Mouse (Mus musculus) forebrain, embryonic 14.5 days (tissue): ENCODE data around the gene Zfp1. TPM values are rescaled to one million over a fixed set of nuclear protein-coding genes. Genes with fewer than 3 reads are reported as not detected.
"Not testable (repeated sequence)": the region's sequence is repeated elsewhere in the genome, so short reads cannot be mapped to it uniquely, and the experiment has no call there.

Experiments used
- ATAC-seq: fragments of 200-750 bp; cut with Nextera tagmentation; 2 replicates; pipeline ENCODE4 v1.8.0; 2017; ENCODE audit warnings: mild to moderate bottlenecking, moderate library complexity
- DNase-seq: peaks from one replicate; pipeline ENCODE4 v3.0.0-alpha.2; 2015; ENCODE audit warnings: low spot score
- H3K27ac ChIP-seq: fragments of 300-500 bp; sonication (generic); 2 replicates; pipeline ENCODE4 v1.5.1; 2014; ENCODE audit warnings: low read depth, mild to moderate bottlenecking, control low read depth, low read length, moderate library complexity
- H3K27me3 ChIP-seq: fragments of 300-500 bp; sonication (generic); replicated peaks from 2 replicates; pipeline ENCODE4 v1.6.1; 2014; ENCODE audit warnings: low read length, control low read depth, mixed read lengths; ENCODE audit not compliant: control insufficient read depth, insufficient read depth
- H3K36me3 ChIP-seq: fragments of 300-500 bp; sonication (generic); 2 replicates; pipeline ENCODE4 v1.6.1; 2014; ENCODE audit warnings: low read length, control low read depth; ENCODE audit not compliant: control insufficient read depth, insufficient read depth
- H3K4me1 ChIP-seq: fragments of 300-500 bp; sonication (generic); 2 replicates; pipeline ENCODE4 v1.6.1; 2014; ENCODE audit warnings: antibody characterized with exemption, low read length, control low read depth; ENCODE audit not compliant: control insufficient read depth, insufficient read depth
- H3K4me2 ChIP-seq: fragments of 300-500 bp; sonication (generic); 2 replicates; pipeline ENCODE4 v1.6.1; 2014; ENCODE audit warnings: mild to moderate bottlenecking, control low read depth, low read length
- H3K4me3 ChIP-seq: fragments of 300-500 bp; sonication (generic); 2 replicates; pipeline ENCODE4 v1.5.1; 2014; ENCODE audit warnings: low read depth, low read length, control low read depth
- H3K9ac ChIP-seq: fragments of 300-500 bp; sonication (generic); 2 replicates; pipeline ENCODE4 v1.6.1; 2014; ENCODE audit warnings: mild to moderate bottlenecking, low read length, control low read depth, moderate library complexity
- H3K9me3 ChIP-seq: fragments of 300-500 bp; sonication (generic); replicated peaks from 2 replicates; pipeline ENCODE4 v1.6.1; 2016; ENCODE audit warnings: low read length, control low read depth, mixed read lengths; ENCODE audit not compliant: control insufficient read depth
- WGBS: fragments of 180-500 bp; shearing (Covaris S2); extraction: QIAGEN DNeasy Blood & Tissue Kit; methylation state at CpG from one replicate; pipeline ENCODE4 v1.1.7; 2014; 5-methylcytosine and 5-hydroxymethylcytosine counted together
- polyA plus RNA-seq: library from polyadenylated mRNA; unstranded; fragments of >200 nt; fragmentation: Nextera tagmentation; extraction: Ambion mirVana; gene quantifications from 2 replicates; pipeline ENCODE4 v1.2.1, GENCODE M21; 2014

The Zfp1 gene
- polyA plus RNA-seq, 1 experiment from 2014 or later: 26.1 TPM

GRCm38 (mm10) chr8:111630105-111630521, 13.1 kb upstream of the Zfp1 start, which contains the start of gene Ldhd:
TSS of gene Ldhd (minus strand) at chr8:111630374.
- no peaks in the 10 kb centered on the region for H3K9me3 ChIP-seq
- H3K27ac ChIP-seq: no peak within 1 kb of the TSS
- H3K4me1 ChIP-seq: no peaks in the 10 kb centered on the region
- peaks cover 14% of the 10 kb centered on the region; the same call in 1 of the 2 replicates for H3K36me3 ChIP-seq
- no peaks in the 10 kb centered on the region for H3K27me3 ChIP-seq
- H3K4me3 ChIP-seq: no peak within 1 kb of the TSS
- peak within 1 kb of the TSS; percentile 26; the same call in 1 of the 2 replicates for H3K4me2 ChIP-seq
- DNase-seq (no peak), ATAC-seq (0 out of 2 replicates have a peak, but pooled peaks have one; percentile 37)
- peak within 1 kb of the TSS; percentile 29; the same call in 1 of the 2 replicates for H3K9ac ChIP-seq
- WGBS: 27% methylated on average over 13 of the region's 13 CpGs

DNA sequence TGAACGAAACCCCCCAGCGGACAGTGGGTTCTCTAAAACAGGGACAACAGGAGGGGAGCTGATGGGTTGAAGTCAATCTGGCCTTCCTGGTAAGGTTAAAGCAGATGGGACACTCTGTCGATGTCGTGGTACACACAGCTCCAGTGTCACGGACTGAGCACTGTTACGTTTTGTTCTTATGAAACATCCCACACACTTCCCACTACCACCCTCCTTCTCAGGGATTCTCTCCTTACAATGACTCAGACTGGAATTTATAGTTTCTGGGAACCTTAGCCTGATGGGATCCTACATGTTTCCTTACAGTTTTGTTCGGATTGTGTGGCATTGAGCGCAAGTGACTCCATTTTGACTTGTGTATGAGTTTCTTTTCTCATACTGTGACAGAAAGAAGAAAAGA, 11.6 kb upstream of the Zfp1 start:
- no peak overlapping the region for H3K4me2 ChIP-seq
- 91% methylated on average over 8 of the region's 8 CpGs for WGBS
- DNase-seq (no peak), ATAC-seq (no peak)
- 0 out of 2 replicates have a peak, but pooled peaks cover 10% of the 10 kb centered on the region for H3K36me3 ChIP-seq
- no peak overlapping the region for H3K4me3 ChIP-seq
- H3K4me1 ChIP-seq: no peaks in the 10 kb centered on the region
- no peak overlapping the region for H3K27ac ChIP-seq
- no peak overlapping the region for H3K9ac ChIP-seq
- H3K27me3 ChIP-seq: no peaks in the 10 kb centered on the region
- H3K9me3 ChIP-seq: no peaks in the 10 kb centered on the region

DNA sequence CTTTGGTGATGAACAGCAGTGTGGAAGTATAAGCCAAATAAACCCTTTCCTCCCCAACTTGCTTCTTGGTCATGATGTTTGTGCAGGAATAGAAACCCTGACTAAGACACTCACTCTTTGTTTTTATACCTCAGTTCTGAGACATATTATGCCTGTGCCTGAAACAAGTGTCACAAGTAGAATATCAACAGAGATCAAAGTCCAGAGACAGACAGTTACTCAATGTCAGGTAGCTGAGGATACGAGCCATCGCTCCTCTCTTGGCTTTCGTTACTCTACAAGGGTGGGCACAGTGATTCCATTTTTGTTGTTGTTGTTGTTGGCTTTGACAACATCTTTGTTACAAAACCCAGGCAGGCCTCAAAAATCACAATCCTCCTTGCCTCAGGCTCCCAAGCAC, 10.2 kb upstream of the Zfp1 start:
- no peak overlapping the region for H3K4me2 ChIP-seq
- no peaks in the 10 kb centered on the region for H3K4me1 ChIP-seq
- WGBS: 99% methylated on average over 3 of the region's 3 CpGs
- H3K27ac ChIP-seq: no peak overlapping the region
- no peaks in the 10 kb centered on the region for H3K27me3 ChIP-seq
- no peak overlapping the region for H3K9ac ChIP-seq
- no peak for ATAC-seq
- H3K36me3 ChIP-seq: 0 out of 2 replicates have a peak, but pooled peaks cover 5% of the 10 kb centered on the region
- no peaks in the 10 kb centered on the region for H3K9me3 ChIP-seq
- no peak for DNase-seq
- H3K4me3 ChIP-seq: no peak overlapping the region

- H3K4me2 ChIP-seq: no peak overlapping the region
- 0 out of 2 replicates have a peak, but pooled peaks cover 3% of the 10 kb centered on the region for H3K4me1 ChIP-seq
- H3K27ac ChIP-seq: no peak overlapping the region
- H3K4me3 ChIP-seq: no peak overlapping the region
- H3K36me3 ChIP-seq: no peaks in the 10 kb centered on the region
- no peak overlapping the region for H3K9ac ChIP-seq
- H3K27me3 ChIP-seq: no peaks in the 10 kb centered on the region
- ATAC-seq (no peak), DNase-seq (no peak)
- no peaks in the 10 kb centered on the region for H3K9me3 ChIP-seq
Observed at GRCm38 (mm10) chr8:111638086-111638485, 5.1 kb upstream of the Zfp1 start.

GRCm38 (mm10) chr8:111641064-111641463, 2.1 kb upstream of the Zfp1 start:
- H3K4me3 ChIP-seq: no peak overlapping the region
- ATAC-seq (no peak), DNase-seq (no peak)
- H3K9ac ChIP-seq: no peak overlapping the region
- H3K9me3 ChIP-seq: no peaks in the 10 kb centered on the region
- 97% methylated on average over 2 of the region's 2 CpGs for WGBS
- no peak overlapping the region for H3K4me2 ChIP-seq
- 0 out of 2 replicates have a peak, but pooled peaks cover 3% of the 10 kb centered on the region for H3K4me1 ChIP-seq
- no peaks in the 10 kb centered on the region for H3K27me3 ChIP-seq
- H3K36me3 ChIP-seq: no peaks in the 10 kb centered on the region
- H3K27ac ChIP-seq: no peak overlapping the region

DNA sequence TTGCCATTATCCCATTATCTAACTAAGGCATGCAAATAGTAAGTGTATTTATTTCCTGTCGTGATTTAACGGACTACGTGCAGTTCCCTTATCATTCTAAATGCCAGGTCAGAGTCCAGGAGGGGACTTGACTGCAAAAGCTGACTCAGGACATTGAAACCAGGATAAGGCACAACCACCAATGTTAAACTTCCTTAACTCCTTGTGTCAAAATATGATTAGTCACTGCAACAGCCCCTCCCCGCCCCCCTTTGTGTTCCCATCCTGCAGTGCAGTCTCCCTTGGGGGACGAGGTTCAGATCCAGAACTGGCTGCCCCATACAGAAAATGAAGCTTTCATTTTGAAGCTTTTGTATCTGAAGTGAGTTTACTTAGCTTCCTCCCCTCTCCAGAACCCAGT, 705 bp upstream of the Zfp1 start:
- H3K9me3 ChIP-seq: no peaks in the 10 kb centered on the region
- H3K36me3 ChIP-seq: no peaks in the 10 kb centered on the region
- 0 out of 2 replicates have a peak, but pooled peaks cover 3% of the 10 kb centered on the region for H3K4me1 ChIP-seq
- H3K4me3 ChIP-seq: peak overlapping the region; percentile 90
- WGBS: 73% methylated on average over 5 of the region's 5 CpGs
- no peaks in the 10 kb centered on the region for H3K27me3 ChIP-seq
- no peak for ATAC-seq
- peak overlapping the region; percentile 82 for H3K9ac ChIP-seq
- DNase-seq: no peak
- peak overlapping the region; percentile 51 for H3K4me2 ChIP-seq
- H3K27ac ChIP-seq: no peak overlapping the region

- ATAC-seq: peak; percentile 27
- 9% methylated on average over 5 of the region's 5 CpGs for WGBS
- H3K9me3 ChIP-seq: no peaks in the 10 kb centered on the region
- DNase-seq: no peak
- no peak overlapping the region for H3K27ac ChIP-seq
- 0 out of 2 replicates have a peak, but pooled peaks cover 3% of the 10 kb centered on the region for H3K4me1 ChIP-seq
- peak overlapping the region; percentile 82 for H3K9ac ChIP-seq
- H3K27me3 ChIP-seq: no peaks in the 10 kb centered on the region
- H3K36me3 ChIP-seq: no peaks in the 10 kb centered on the region
- peak overlapping the region; percentile 90 for H3K4me3 ChIP-seq
- peak overlapping the region; percentile 51 for H3K4me2 ChIP-seq
Observed at GRCm38 (mm10) chr8:111642939-111643263, 300 bp upstream of the Zfp1 start.

DNA sequence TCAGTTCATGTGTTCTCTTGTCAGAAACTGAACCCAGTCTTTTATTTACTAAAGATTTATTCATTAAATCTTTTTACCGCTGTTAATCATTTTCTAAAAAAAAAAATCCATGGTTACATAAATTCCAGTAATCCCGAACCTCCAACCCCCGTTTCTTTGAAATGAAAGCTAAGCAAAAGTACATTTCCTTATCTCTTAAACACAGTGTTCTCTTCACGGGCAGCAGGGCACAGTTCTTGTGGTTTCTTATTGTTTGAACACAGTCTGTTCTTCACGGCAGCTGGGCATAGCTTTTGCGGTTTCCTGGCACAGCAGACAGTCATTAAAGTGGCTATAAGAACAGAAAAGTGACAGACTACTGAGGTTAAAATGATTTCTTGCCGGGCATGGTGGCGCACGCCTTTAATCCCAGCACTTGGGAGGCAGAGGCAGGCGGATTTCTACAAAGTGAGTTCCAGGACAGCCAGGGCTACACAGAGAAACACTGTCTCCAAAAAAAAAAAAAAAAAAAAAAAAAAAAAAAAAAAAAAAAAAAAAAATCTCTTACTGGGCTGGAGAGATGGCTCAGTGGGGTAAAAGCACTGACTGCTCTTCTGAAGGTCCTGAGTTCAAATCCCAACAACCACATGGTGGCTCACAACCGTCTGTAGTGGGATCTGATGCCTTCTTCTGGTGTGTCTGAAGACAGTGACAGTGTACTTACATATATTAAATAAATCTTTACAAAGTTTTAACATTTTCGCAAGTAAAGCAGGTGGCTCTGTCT, 1.3 kb downstream of the Zfp1 start:
- Histone ChIP-seq H3K27ac (peak overlapping the region; percentile 30; the same call in 1 of the 2 replicates), H3K9ac (peak overlapping the region; percentile 82; the same call in 1 of the 2 replicates)
- DNase-seq: peak; percentile 34

GRCm38 (mm10) chr8:111645715-111646114, 2.5 kb downstream of the Zfp1 start:
- Histone ChIP-seq H3K27me3 (no peaks in the 10 kb centered on the region), H3K27ac (no peak overlapping the region), H3K36me3 (no peaks in the 10 kb centered on the region), H3K9me3 (no peaks in the 10 kb centered on the region), H3K4me1 (0 out of 2 replicates have a peak, but pooled peaks cover 3% of the 10 kb centered on the region), H3K4me3 (no peak overlapping the region), H3K4me2 (no peak overlapping the region), H3K9ac (no peak overlapping the region)
- no peak for ATAC-seq
- DNase-seq: no peak
- WGBS: 94% methylated on average over 8 of the region's 8 CpGs

More for the DNA sequence above, 1.3 kb downstream of the Zfp1 start:
- WGBS: 67% methylated on average over 12 of the region's 12 CpGs
- H3K4me1 ChIP-seq, H3K27me3 ChIP-seq, H3K9me3 ChIP-seq, ATAC-seq, H3K36me3 ChIP-seq: not testable (repeated sequence)
- H3K4me3 ChIP-seq: peak overlapping the region; percentile 90
- H3K4me2 ChIP-seq: peak overlapping the region; percentile 51
